7 mouse cellular contexts compared by ENCODE assay signal in genomic region chr5:110269141-110270101, GRCm38 (mm10). TPM values are rescaled to one million over a fixed set of nuclear protein-coding genes. Genes with fewer than 3 reads are reported as not detected.
DNase-seq lines count a peak whose midpoint lies in the region; ATAC-seq and TF ChIP-seq lines count a peak whose summit lies in the region.

Gene Pgam5 (minus strand): TSS chr5:110269913.

- H3K9me3 ChIP-seq in intestine, postnatal 0 days (ENCODE audit: control insufficient read depth), result no peaks in the 10 kb centered on the region
- H3K9me3 ChIP-seq in midbrain, embryonic 12.5 days, result no peaks in the 10 kb centered on the region

- peak within 1 kb of the TSS; percentile 83 for H3K4me2 ChIP-seq in intestine, postnatal 0 days (replicated peaks; ENCODE audit: low read depth)
- peak within 1 kb of the TSS; percentile 95 for H3K4me2 ChIP-seq in midbrain, embryonic 12.5 days (replicated peaks)

- 0 out of 2 replicates have a peak, but pooled peaks have one; percentile 28 for TF ChIP-seq POLR2A in small intestine, adult 2 months (IDR thresholded peaks at IDR 0.05; ENCODE audit: low read depth, low read length)

- peak within 1 kb of the TSS; percentile 60 for H3K27ac ChIP-seq in intestine, postnatal 0 days (ENCODE audit: low read depth, low read length)
- H3K27ac ChIP-seq in midbrain, embryonic 12.5 days (replicated peaks), result peak within 1 kb of the TSS; percentile 57
- no peak within 1 kb of the TSS for H3K27ac ChIP-seq in small intestine, adult 2 months (ENCODE audit: insufficient read depth, low read depth, low read length)

- H3K4me1 ChIP-seq in intestine, postnatal 0 days (replicated peaks; ENCODE audit: control insufficient read depth, insufficient read depth, low read length), result peaks cover 10% of the 10 kb centered on the region
- H3K4me1 ChIP-seq in midbrain, embryonic 12.5 days, result peaks cover 6% of the 10 kb centered on the region
- H3K4me1 ChIP-seq in small intestine, adult 2 months (ENCODE audit: control insufficient read depth, insufficient read depth, insufficient read length, low read length), result peaks cover 4% of the 10 kb centered on the region; the same call in 1 of the 2 replicates

- peak within 1 kb of the TSS; percentile 88 for H3K9ac ChIP-seq in intestine, postnatal 0 days (ENCODE audit: low read depth, low read length)
- H3K9ac ChIP-seq in midbrain, embryonic 12.5 days (replicated peaks), result peak within 1 kb of the TSS; percentile 91

- H3K27me3 ChIP-seq in intestine, postnatal 0 days (replicated peaks; ENCODE audit: control insufficient read depth, insufficient read depth, low read length), result no peaks in the 10 kb centered on the region
- H3K27me3 ChIP-seq in midbrain, embryonic 12.5 days, result no peaks in the 10 kb centered on the region
- no peaks in the 10 kb centered on the region for H3K27me3 ChIP-seq in small intestine, adult 2 months (ENCODE audit: control insufficient read depth, insufficient read depth, low read length)

- H3K36me3 ChIP-seq in intestine, postnatal 0 days (ENCODE audit: control insufficient read depth, insufficient read depth), result peaks cover 21% of the 10 kb centered on the region
- peaks cover 28% of the 10 kb centered on the region for H3K36me3 ChIP-seq in midbrain, embryonic 12.5 days
- H3K36me3 ChIP-seq in small intestine, adult 2 months (ENCODE audit: control insufficient read depth, insufficient read depth, low read length), result peaks cover 16% of the 10 kb centered on the region

- peak within 1 kb of the TSS; percentile 81 for H3K4me3 ChIP-seq in intestine, postnatal 0 days (ENCODE audit: low read depth, low read length)
- H3K4me3 ChIP-seq in midbrain, embryonic 12.5 days, result peak within 1 kb of the TSS; percentile 81
- peak within 1 kb of the TSS; percentile 97 for H3K4me3 ChIP-seq in small intestine, adult 2 months (ENCODE audit: low read depth, low read length)

- peak; percentile 89 for ATAC-seq in intestine, postnatal 0 days
- ATAC-seq in midbrain, embryonic 12.5 days (ENCODE audit: low FRiP score, low read depth), result peak; percentile 86

- peak; percentile 77 for DNase-seq in adrenal gland, adult 8-10 months
- peak; percentile 92 for DNase-seq in embryo, embryonic 9.5 days (ENCODE audit: extremely low spot score)
- no peak for DNase-seq in gonadal fat pad, adult 2 months (ENCODE audit: low read depth)
- peak; percentile 97 for DNase-seq in left cerebral cortex, postnatal 4 days

- peak; percentile 87 for TF ChIP-seq CTCF in intestine, postnatal 0 days (IDR thresholded peaks at IDR 0.05; ENCODE audit: low read depth)
- TF ChIP-seq CTCF in small intestine, adult 2 months (IDR thresholded peaks at IDR 0.05; ENCODE audit: extremely low read depth, insufficient read length, insufficient replicate concordance, low read depth, low read length), result peak; percentile 75

- under 1% methylated on average over 66 of the region's 66 CpGs for WGBS in intestine, postnatal 0 days
- WGBS in midbrain, embryonic 12.5 days, result under 1% methylated on average over 49 of the region's 66 CpGs
- under 1% methylated on average over 65 of the region's 66 CpGs for WGBS in small intestine, adult 2 months

- intact Hi-C loops in left cerebral cortex, postnatal 4 days (cut with DNase I), result no loop called here

RNA-seq across cellular contexts. Expression of gene Pgam5, which starts in this region (rescaled TPM):
- 10 to 100 TPM; 49.0 to 59.0 (median 56.8) TPM for total RNA-seq in adrenal gland, adult 8-10 months (2022)
- polyA plus RNA-seq in gonadal fat pad, adult 2 months (2012; rRNA removed), result 21.6 and 26.3 TPM in 2 replicates
- polyA plus RNA-seq in intestine, postnatal 0 days (2015; fragmentation: Nextera tagmentation; extraction: Ambion mirVana), result 25.5 and 26.4 TPM in 2 replicates
- total RNA-seq in left cerebral cortex, postnatal 4 days (2021), result 10 to 100 TPM; 66.5 to 66.9 TPM
- polyA plus RNA-seq in midbrain, embryonic 12.5 days (2016; fragmentation: Nextera tagmentation; extraction: Ambion mirVana), result 89.0 and 89.4 TPM in 2 replicates
- polyA plus RNA-seq in small intestine, adult 2 months (2012; rRNA removed), result 7.3 and 8.6 TPM in 2 replicates
